Mouse (Mus musculus) liver, postnatal 0 days (tissue): ENCODE measurements around the gene Cth. TPM values are rescaled to one million over a fixed set of nuclear protein-coding genes. Genes with fewer than 3 reads are reported as not detected.
A peak's percentile ranks its signal among the peaks of the same experiment; 100 is the strongest.

Source experiments
- ATAC-seq: fragments of 200-750 bp; cut with Nextera tagmentation; 2 replicates; pipeline ENCODE4 v1.8.0; 2017; ENCODE audit warnings: mild to moderate bottlenecking, moderate library complexity
- DNase-seq: peaks from one replicate; pipeline ENCODE4 v3.0.0-alpha.2; 2016
- H3K27ac ChIP-seq: fragments of 300-500 bp; sonication (generic); 2 replicates; pipeline ENCODE4 v1.5.1; 2014; ENCODE audit warnings: antibody characterized with exemption, moderate library complexity, mild to moderate bottlenecking, low read depth
- H3K27me3 ChIP-seq: fragments of 300-500 bp; sonication (generic); 2 replicates; pipeline ENCODE4 v1.6.1; 2014; ENCODE audit warnings: low read length, control low read depth, mixed read lengths; ENCODE audit not compliant: insufficient read depth
- H3K36me3 ChIP-seq: fragments of 300-500 bp; sonication (generic); replicated peaks from 2 replicates; pipeline ENCODE4 v1.6.1; 2014; ENCODE audit warnings: mild to moderate bottlenecking, control low read depth, low read length, moderate library complexity, mixed read lengths; ENCODE audit not compliant: insufficient read depth
- H3K4me1 ChIP-seq: fragments of 300-500 bp; sonication (generic); 2 replicates; pipeline ENCODE4 v1.6.1; 2014; ENCODE audit warnings: antibody characterized with exemption, mild to moderate bottlenecking, control low read depth; ENCODE audit not compliant: insufficient read depth
- H3K4me2 ChIP-seq: fragments of 300-500 bp; sonication (generic); 2 replicates; pipeline ENCODE4 v1.6.1; 2014; ENCODE audit warnings: low read depth, mild to moderate bottlenecking, low read length, moderate library complexity, mixed read lengths
- H3K4me3 ChIP-seq: fragments of 300-500 bp; sonication (generic); 2 replicates; pipeline ENCODE4 v1.5.1; 2014; ENCODE audit warnings: low read depth, low read length
- H3K9ac ChIP-seq: fragments of 300-500 bp; sonication (generic); replicated peaks from 2 replicates; pipeline ENCODE4 v1.6.1; 2014; ENCODE audit warnings: mild to moderate bottlenecking, moderate library complexity
- H3K9me3 ChIP-seq: fragments of 300-500 bp; sonication (generic); 2 replicates; pipeline ENCODE4 v1.6.1; 2016; ENCODE audit warnings: mild to moderate bottlenecking, control low read depth, low read length, mixed read lengths
- CTCF ChIP-seq: sonication (generic); IDR thresholded peaks from 2 replicates; pipeline ENCODE4 v1.5.1; 2016; ENCODE audit warnings: antibody characterized with exemption, low read depth
- EP300 ChIP-seq: IDR thresholded peaks from 2 replicates; pipeline ENCODE4 v1.6.1; 2016; ENCODE audit warnings: antibody characterized with exemption, low read depth, mild to moderate bottlenecking
- WGBS: fragments of 180-500 bp; shearing (Covaris S2); extraction: QIAGEN DNeasy Blood & Tissue Kit; methylation state at CpG from one replicate; pipeline ENCODE4 v1.1.7; 2014; ENCODE audit not compliant: insufficient replicate concordance; 5-methylcytosine and 5-hydroxymethylcytosine counted together
- polyA plus RNA-seq: library from polyadenylated mRNA; unstranded; fragments of >200 nt; fragmentation: Nextera tagmentation; extraction: Ambion mirVana; gene quantifications from 2 replicates; pipeline ENCODE4 v1.2.1, GENCODE M21; 2015

Gene Cth
- polyA plus RNA-seq, 1 experiment from 2014 or later, result 190 TPM

- Histone ChIP-seq H3K4me1 (no peaks in the 10 kb centered on the region; the same call in 1 of the 2 replicates), H3K4me2 (peak overlapping the region; percentile 73), H3K36me3 (no peaks in the 10 kb centered on the region), H3K9ac (peak overlapping the region; percentile 66), H3K4me3 (peak overlapping the region; percentile 50), H3K27me3 (no peaks in the 10 kb centered on the region), H3K27ac (peak overlapping the region; percentile 92), H3K9me3 (no peaks in the 10 kb centered on the region)
- 59% methylated on average over 3 of the region's 3 CpGs for WGBS
- TF ChIP-seq CTCF, result no peak
- peak; percentile 16; the same call in 1 of the 2 replicates for TF ChIP-seq EP300
- no peak for DNase-seq
- ATAC-seq, result 0 out of 2 replicates have a peak, but pooled peaks have one; percentile 16
Measured at GRCm38 (mm10) chr3:157923268-157923835, 1.5 kb downstream of the Cth start.

DNA sequence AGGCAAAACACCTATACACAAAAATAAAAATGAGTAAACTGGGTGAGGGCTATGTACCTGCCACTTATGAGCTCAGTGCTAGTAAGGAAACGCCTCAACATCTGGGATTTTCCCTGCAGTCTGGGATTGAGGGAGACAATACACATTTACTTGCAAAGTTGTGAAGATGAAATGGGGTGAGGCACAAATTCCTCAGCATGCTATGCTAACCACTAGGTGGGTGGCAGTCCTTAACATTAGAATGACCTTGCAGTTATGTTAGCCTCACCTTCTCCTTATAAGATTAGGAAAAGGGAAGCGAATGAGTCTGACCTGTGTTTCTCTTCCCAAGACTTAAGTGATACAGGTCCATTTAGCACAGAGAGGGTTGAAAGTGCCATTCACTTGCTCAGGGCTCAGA is 3.5 kb downstream of the Cth start:
- no peaks in the 10 kb centered on the region for H3K36me3 ChIP-seq
- TF ChIP-seq CTCF (no peak), EP300 (no peak)
- no peaks in the 10 kb centered on the region; the same call in 1 of the 2 replicates for H3K4me1 ChIP-seq
- WGBS, result 74% methylated on average over 2 of the region's 2 CpGs
- H3K27ac ChIP-seq, result no peak overlapping the region
- ATAC-seq (no peak), DNase-seq (no peak)
- no peak overlapping the region for H3K9ac ChIP-seq
- no peaks in the 10 kb centered on the region for H3K9me3 ChIP-seq
- H3K27me3 ChIP-seq, result no peaks in the 10 kb centered on the region
- no peak overlapping the region for H3K4me2 ChIP-seq
- H3K4me3 ChIP-seq, result no peak overlapping the region

DNA sequence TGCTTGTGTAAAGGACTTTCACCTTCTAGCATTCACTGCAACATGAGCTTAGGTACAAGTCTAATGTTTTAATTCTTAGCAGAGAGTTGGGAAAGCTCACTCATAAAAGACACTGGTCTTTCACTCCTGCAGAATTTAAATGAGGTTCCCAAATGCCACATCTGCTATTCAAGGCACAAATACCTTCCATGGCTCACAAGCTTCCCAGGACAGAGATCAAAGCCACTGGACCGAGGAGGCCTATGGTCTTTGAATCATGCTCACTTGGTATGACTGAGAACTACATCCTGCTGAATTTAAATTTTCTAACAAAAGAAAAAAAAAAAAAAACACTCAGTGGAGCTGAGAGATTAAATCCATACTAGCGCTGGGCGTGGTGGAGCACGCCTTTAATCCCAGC is 8.5 kb downstream of the Cth start:
- Histone ChIP-seq H3K9ac (no peak overlapping the region), H3K4me1 (no peaks in the 10 kb centered on the region), H3K9me3 (no peaks in the 10 kb centered on the region), H3K27me3 (no peaks in the 10 kb centered on the region), H3K4me2 (no peak overlapping the region), H3K27ac (no peak overlapping the region), H3K36me3 (no peaks in the 10 kb centered on the region), H3K4me3 (no peak overlapping the region)
- TF ChIP-seq CTCF (no peak), EP300 (no peak)
- ATAC-seq (no peak), DNase-seq (no peak)
- 82% methylated on average over 4 of the region's 4 CpGs for WGBS

DNA sequence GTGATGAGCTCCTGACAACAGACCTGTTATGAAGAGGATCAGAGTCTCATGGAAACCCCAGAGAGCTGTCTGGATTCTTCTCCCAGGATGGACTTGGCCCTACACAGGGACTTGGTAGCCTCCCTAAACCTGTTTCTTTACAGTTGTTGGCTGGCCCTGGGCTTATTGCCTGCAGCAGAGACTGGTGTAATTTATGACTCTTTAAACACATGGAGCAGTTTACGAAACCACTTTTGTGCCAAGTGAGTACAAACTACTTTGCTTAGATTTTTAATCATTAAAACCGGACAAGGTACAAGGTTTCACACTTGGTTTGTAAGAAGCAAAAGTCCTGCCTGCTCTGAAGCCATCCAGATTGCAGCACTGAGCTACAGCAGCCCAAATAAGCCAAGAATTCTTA is 12.7 kb downstream of the Cth start:
- Histone ChIP-seq H3K9ac (no peak overlapping the region), H3K4me1 (no peaks in the 10 kb centered on the region), H3K27ac (no peak overlapping the region), H3K4me3 (no peak overlapping the region), H3K9me3 (no peaks in the 10 kb centered on the region), H3K4me2 (no peak overlapping the region), H3K27me3 (no peaks in the 10 kb centered on the region), H3K36me3 (peaks cover 5% of the 10 kb centered on the region)
- DNase-seq (no peak), ATAC-seq (peak; percentile 52; the same call in 1 of the 2 replicates)
- no peak for TF ChIP-seq CTCF
- no peak for TF ChIP-seq EP300
- 56% methylated on average over 2 of the region's 2 CpGs for WGBS

DNA sequence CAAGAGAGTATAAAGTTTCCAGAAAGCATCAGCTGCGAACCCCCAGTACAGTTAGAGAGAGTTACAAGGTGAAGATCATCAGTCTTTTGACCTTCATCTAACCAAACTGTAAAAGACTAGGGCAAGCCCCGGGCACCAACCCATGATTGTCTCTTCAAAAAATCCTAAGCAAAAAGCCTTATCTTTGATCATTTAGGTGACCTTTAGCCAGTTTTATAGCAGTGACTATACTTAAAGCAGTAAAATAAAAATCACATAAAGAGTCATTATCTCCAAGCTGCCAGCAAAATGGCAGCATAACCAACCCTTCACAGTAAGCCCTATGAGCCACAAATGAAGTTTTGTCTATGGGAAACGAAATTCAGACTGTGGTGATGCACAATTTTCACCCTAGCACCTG is 14.6 kb downstream of the Cth start:
- H3K27ac ChIP-seq, result no peak overlapping the region
- H3K9me3 ChIP-seq, result no peaks in the 10 kb centered on the region
- H3K9ac ChIP-seq, result no peak overlapping the region
- WGBS, result 70% methylated on average over 3 of the region's 3 CpGs
- no peak overlapping the region for H3K4me2 ChIP-seq
- peaks cover 19% of the 10 kb centered on the region for H3K36me3 ChIP-seq
- no peaks in the 10 kb centered on the region for H3K27me3 ChIP-seq
- TF ChIP-seq EP300 (no peak), CTCF (no peak)
- no peak for ATAC-seq
- no peak overlapping the region for H3K4me3 ChIP-seq
- H3K4me1 ChIP-seq, result no peaks in the 10 kb centered on the region
- DNase-seq, result no peak

- ATAC-seq (no peak), DNase-seq (no peak)
- H3K27ac ChIP-seq, result no peak overlapping the region
- no peaks in the 10 kb centered on the region for H3K4me1 ChIP-seq
- 68% methylated on average over 3 of the region's 3 CpGs for WGBS
- TF ChIP-seq CTCF (no peak), EP300 (no peak)
- no peak overlapping the region for H3K9ac ChIP-seq
- peaks cover 19% of the 10 kb centered on the region for H3K36me3 ChIP-seq
- H3K27me3 ChIP-seq, result no peaks in the 10 kb centered on the region
- no peak overlapping the region for H3K4me3 ChIP-seq
- H3K4me2 ChIP-seq, result no peak overlapping the region
- H3K9me3 ChIP-seq, result no peaks in the 10 kb centered on the region
Measured at GRCm38 (mm10) chr3:157908166-157908565, 16.7 kb downstream of the Cth start.
